Mouse (Mus musculus) midbrain, embryonic 11.5 days (tissue): ENCODE data around the gene Tmem14a. TPM values are rescaled to one million over a fixed set of nuclear protein-coding genes. Genes with fewer than 3 reads are reported as not detected.
"Not testable (repeated sequence)": the region's sequence is repeated elsewhere in the genome, so short reads cannot be mapped to it uniquely, and the experiment has no call there.

Experiments used
- ATAC-seq: fragments of 200-750 bp; cut with Nextera tagmentation; 2 replicates; pipeline ENCODE4 v1.8.0; 2017; ENCODE audit warnings: moderate TSS enrichment, moderate library complexity; ENCODE audit not compliant: low FRiP score
- DNase-seq: peaks from one replicate; pipeline ENCODE4 v3.0.0; 2015; ENCODE audit warnings: low spot score; ENCODE audit errors: missing footprints
- H3K27ac ChIP-seq: fragments of 300-500 bp; sonication (generic); 2 replicates; pipeline ENCODE4 v1.5.1; 2014; ENCODE audit warnings: low read depth, low read length
- H3K27me3 ChIP-seq: fragments of 300-500 bp; sonication (generic); 2 replicates; pipeline ENCODE4 v1.6.1; 2014; ENCODE audit warnings: mild to moderate bottlenecking, low read length, moderate library complexity, mixed read lengths; ENCODE audit not compliant: control insufficient read depth, insufficient read depth
- H3K36me3 ChIP-seq: fragments of 300-500 bp; sonication (generic); 2 replicates; pipeline ENCODE4 v1.6.1; 2014; ENCODE audit warnings: mild to moderate bottlenecking, low read length, moderate library complexity, mixed read lengths; ENCODE audit not compliant: control insufficient read depth, insufficient read depth
- H3K4me1 ChIP-seq: fragments of 300-500 bp; sonication (generic); 2 replicates; pipeline ENCODE4 v1.6.1; 2014; ENCODE audit warnings: low read length; ENCODE audit not compliant: control insufficient read depth, insufficient read depth
- H3K4me2 ChIP-seq: fragments of 300-500 bp; sonication (generic); 2 replicates; pipeline ENCODE4 v1.6.1; 2014; ENCODE audit warnings: mild to moderate bottlenecking, moderate library complexity
- H3K4me3 ChIP-seq: fragments of 300-500 bp; sonication (generic); 2 replicates; pipeline ENCODE4 v1.5.1; 2014; ENCODE audit warnings: low read depth, low read length
- H3K9ac ChIP-seq: fragments of 300-500 bp; sonication (generic); 2 replicates; pipeline ENCODE4 v1.6.1; 2014; ENCODE audit warnings: low read length
- H3K9me3 ChIP-seq: fragments of 300-500 bp; sonication (generic); 2 replicates; pipeline ENCODE4 v1.6.1; 2016; ENCODE audit warnings: low read length; ENCODE audit not compliant: control insufficient read depth
- WGBS: fragments of 180-500 bp; shearing (Covaris S2); extraction: QIAGEN DNeasy Blood & Tissue Kit; methylation state at CpG from one replicate; pipeline ENCODE4 v1.1.7; 2014; 5-methylcytosine and 5-hydroxymethylcytosine counted together
- polyA plus RNA-seq: library from polyadenylated mRNA; unstranded; fragments of >200 nt; fragmentation: Nextera tagmentation; extraction: Ambion mirVana; gene quantifications from 2 replicates; pipeline ENCODE4 v1.2.1, GENCODE M21; 2014

The Tmem14a gene
- polyA plus RNA-seq, 1 experiment from 2014 or later: 13.1 TPM

DNA sequence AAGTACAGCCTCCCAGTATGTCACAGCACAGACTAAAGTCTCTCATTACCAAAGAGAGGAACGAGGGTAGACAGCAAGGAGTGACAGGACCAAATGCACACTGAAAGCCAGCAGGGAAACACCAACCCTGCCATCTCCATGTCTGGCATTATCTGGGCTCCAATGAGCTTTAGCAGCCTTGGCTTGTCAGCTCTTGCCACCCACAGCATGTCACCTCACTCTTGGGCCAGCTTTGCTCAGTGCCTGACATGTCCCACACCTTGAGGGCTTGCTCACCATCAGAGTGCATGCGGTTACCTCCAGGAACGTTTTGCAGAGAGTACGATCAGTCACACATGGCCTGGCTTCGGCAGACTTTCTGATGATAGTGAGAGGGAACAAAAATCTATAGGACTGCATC, 57.0 kb downstream of the Tmem14a start:
- not testable (repeated sequence) for H3K27me3 ChIP-seq, H3K9me3 ChIP-seq, H3K4me2 ChIP-seq, DNase-seq, H3K9ac ChIP-seq, H3K36me3 ChIP-seq, H3K4me3 ChIP-seq, ATAC-seq, H3K27ac ChIP-seq, H3K4me1 ChIP-seq
- 84% methylated on average over 5 of the region's 5 CpGs for whole genome bisulfite sequencing

DNA sequence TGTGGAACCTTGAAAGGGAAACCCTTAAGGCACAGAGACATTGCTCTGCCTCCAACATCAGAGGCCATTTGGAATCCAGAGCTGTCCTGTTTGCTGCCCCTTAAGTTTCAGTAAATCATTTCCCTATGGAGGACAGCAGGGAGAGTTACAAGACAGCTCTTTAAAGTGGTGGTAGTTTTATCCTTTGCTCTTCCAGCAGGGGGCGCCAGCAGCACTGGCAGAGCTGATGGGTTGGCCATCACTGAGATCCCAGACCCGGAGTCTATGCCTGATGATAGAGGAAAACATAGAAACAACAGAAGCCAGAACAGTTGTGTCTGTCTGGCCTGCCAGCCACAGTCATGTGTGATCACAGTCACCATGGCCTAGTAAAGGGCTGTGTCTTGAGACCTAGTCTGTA, 57.8 kb downstream of the Tmem14a start:
- not testable (repeated sequence) for ATAC-seq, H3K9me3 ChIP-seq, DNase-seq, H3K27me3 ChIP-seq, H3K36me3 ChIP-seq, H3K4me3 ChIP-seq, H3K27ac ChIP-seq, H3K9ac ChIP-seq, H3K4me1 ChIP-seq, H3K4me2 ChIP-seq
- 61% methylated on average over 1 of the region's 2 CpGs for WGBS

Other genes with a start within 250 kb of the Tmem14a start
- gene Tram2, start 139.3 kb upstream of the Tmem14a start, polyA plus RNA-seq: 6.1 and 6.4 TPM in 2 replicates
- gene Gsta3, start 22.0 kb downstream of the Tmem14a start, polyA plus RNA-seq: 0.42 TPM in 1 of 2 replicates, not detected in the other
- gene Khdc1a, start 131.1 kb downstream of the Tmem14a start, polyA plus RNA-seq: not detected in 2 replicates
- gene Khdc1c, start 149.8 kb downstream of the Tmem14a start, polyA plus RNA-seq: not detected in 2 replicates
- gene Khdc1b, start 165.0 kb downstream of the Tmem14a start, polyA plus RNA-seq: not detected in 2 replicates